Mouse (Mus musculus): ENCODE data around the gene Ptpn5. TPM values are rescaled to one million over a fixed set of nuclear protein-coding genes. Genes with fewer than 3 reads are reported as not detected.

Ptpn5 gene
- polyA plus RNA-seq, 1 experiment from 2014 or later, result 146 TPM

DNA sequence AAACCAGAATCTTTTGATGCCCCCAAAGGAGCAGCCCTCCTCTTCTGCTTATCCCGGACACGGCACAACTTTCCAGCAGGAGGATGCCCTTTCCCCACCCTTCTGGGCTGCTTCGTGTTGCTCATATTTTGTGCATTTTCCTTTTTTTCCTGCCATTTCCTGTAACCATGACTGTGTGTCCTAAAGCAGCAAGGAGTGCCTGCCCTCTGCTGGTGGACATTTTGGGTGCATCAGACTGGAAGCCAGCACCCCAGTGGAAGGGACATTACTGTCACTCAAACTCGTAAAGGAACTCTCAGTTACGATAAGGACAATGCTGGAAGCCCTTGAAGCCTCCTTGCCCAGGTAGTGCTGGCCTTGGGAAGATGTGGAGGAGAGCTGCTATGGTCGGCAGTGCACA is 52.2 kb downstream of the Ptpn5 start:
- peaks cover 69% of the 10 kb centered on the region for H3K36me3 ChIP-seq (ENCODE audit: control insufficient read depth, insufficient read depth, low read length)
- H3K4me3 ChIP-seq (replicated peaks; ENCODE audit: low read depth, low read length), result no peak overlapping the region
- H3K27me3 ChIP-seq (ENCODE audit: control insufficient read depth, insufficient read depth, low read length), result no peaks in the 10 kb centered on the region
- no peak for ATAC-seq (ENCODE audit: low FRiP score, low TSS enrichment)
- no peak overlapping the region for H3K4me2 ChIP-seq (ENCODE audit: low read length)
- DNase-seq, result peak; percentile 72
- no peaks in the 10 kb centered on the region for H3K9me3 ChIP-seq (ENCODE audit: control insufficient read depth, low read length)
- H3K9ac ChIP-seq (replicated peaks; ENCODE audit: low read length), result no peak overlapping the region
- H3K27ac ChIP-seq (replicated peaks; ENCODE audit: low read depth, low read length), result no peak overlapping the region
- 51% methylated on average over 6 of the region's 6 CpGs for WGBS
- no peaks in the 10 kb centered on the region for H3K4me1 ChIP-seq (ENCODE audit: control insufficient read depth, insufficient read depth, low read length)

DNA sequence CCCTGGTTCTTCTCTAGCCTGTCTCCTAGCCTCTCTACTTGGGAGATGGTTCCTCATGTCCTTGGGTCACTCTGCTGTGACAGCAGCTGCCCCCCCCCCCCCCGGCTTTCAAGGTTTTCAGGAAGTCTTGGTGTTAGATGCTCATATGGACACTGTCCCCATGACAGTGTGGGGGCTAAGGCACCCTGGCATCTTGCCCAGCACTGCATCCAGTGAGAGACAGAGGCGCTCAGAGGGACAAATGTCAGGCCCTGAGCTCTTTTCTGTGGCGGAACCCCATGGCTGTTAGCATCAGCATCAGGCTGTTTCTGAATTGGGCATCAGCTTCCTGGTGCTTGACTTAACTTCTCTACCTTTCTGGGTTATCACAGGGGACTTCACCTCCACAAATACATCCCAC is 52.6 kb downstream of the Ptpn5 start:
- H3K27me3 ChIP-seq (ENCODE audit: control insufficient read depth, insufficient read depth, low read length), result no peaks in the 10 kb centered on the region
- H3K36me3 ChIP-seq (ENCODE audit: control insufficient read depth, insufficient read depth, low read length), result peaks cover 64% of the 10 kb centered on the region
- ATAC-seq (ENCODE audit: low FRiP score, low TSS enrichment) (no peak), DNase-seq (no peak)
- no peaks in the 10 kb centered on the region for H3K9me3 ChIP-seq (ENCODE audit: control insufficient read depth, low read length)
- H3K27ac ChIP-seq (replicated peaks; ENCODE audit: low read depth, low read length), result no peak overlapping the region
- H3K4me2 ChIP-seq (ENCODE audit: low read length), result no peak overlapping the region
- no peak overlapping the region for H3K4me3 ChIP-seq (replicated peaks; ENCODE audit: low read depth, low read length)
- no peak overlapping the region for H3K9ac ChIP-seq (replicated peaks; ENCODE audit: low read length)
- WGBS, result 77% methylated on average over 3 of the region's 3 CpGs
- no peaks in the 10 kb centered on the region for H3K4me1 ChIP-seq (ENCODE audit: control insufficient read depth, insufficient read depth, low read length)

DNA sequence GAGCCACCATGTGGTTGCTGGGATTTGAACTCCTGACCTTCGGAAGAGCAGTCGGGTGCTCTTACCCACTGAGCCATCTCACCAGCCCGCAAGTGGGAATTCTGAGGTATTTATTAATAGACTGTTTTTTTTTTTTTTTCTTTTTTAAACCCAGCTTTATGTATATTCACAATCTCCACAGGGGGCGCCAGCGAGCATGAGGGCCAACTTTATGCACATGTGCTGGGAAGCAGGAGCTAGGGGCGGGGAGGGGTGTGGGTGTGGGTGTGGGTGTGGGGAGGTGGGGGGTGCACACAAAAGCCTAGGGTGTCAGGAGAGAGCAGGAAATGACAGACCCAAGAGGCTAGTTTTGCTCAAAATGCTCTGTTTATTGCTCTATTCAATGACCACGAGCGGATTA is 56.0 kb downstream of the Ptpn5 start:
- Histone ChIP-seq H3K27ac (replicated peaks; ENCODE audit: low read depth, low read length) (no peak overlapping the region), H3K36me3 (ENCODE audit: control insufficient read depth, insufficient read depth, low read length) (peaks cover 30% of the 10 kb centered on the region), H3K9me3 (ENCODE audit: control insufficient read depth, low read length) (no peaks in the 10 kb centered on the region), H3K9ac (replicated peaks; ENCODE audit: low read length) (no peak overlapping the region), H3K4me2 (ENCODE audit: low read length) (no peak overlapping the region), H3K4me3 (replicated peaks; ENCODE audit: low read depth, low read length) (no peak overlapping the region), H3K27me3 (ENCODE audit: control insufficient read depth, insufficient read depth, low read length) (no peaks in the 10 kb centered on the region), H3K4me1 (ENCODE audit: control insufficient read depth, insufficient read depth, low read length) (no peaks in the 10 kb centered on the region)
- ATAC-seq (ENCODE audit: low FRiP score, low TSS enrichment) (no peak), DNase-seq (peak; percentile 37)
- WGBS, result 73% methylated on average over 8 of the region's 8 CpGs

DNA sequence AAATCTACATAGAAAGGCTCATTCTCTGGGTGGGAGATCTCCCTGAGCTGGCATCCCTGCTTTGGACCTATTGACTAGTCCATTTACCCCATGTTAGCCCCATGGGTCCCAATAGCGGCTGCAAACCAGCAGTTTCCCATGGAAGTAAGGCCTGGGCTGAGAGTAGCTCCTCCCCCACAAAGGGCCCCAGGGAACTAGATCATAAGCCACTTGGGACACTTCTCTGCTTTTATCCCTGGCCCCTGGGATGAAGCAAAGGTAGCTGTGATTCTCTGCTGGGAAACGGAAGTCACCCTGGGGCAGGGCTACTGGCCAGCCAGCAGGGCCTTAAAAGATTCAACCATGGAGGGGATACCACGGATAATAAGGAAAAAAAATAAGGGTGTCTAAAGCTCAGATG is 56.8 kb downstream of the Ptpn5 start:
- no peaks in the 10 kb centered on the region for H3K4me1 ChIP-seq (ENCODE audit: control insufficient read depth, insufficient read depth, low read length)
- no peak overlapping the region for H3K4me2 ChIP-seq (ENCODE audit: low read length)
- no peaks in the 10 kb centered on the region for H3K9me3 ChIP-seq (ENCODE audit: control insufficient read depth, low read length)
- H3K27ac ChIP-seq (replicated peaks; ENCODE audit: low read depth, low read length), result no peak overlapping the region
- no peaks in the 10 kb centered on the region for H3K27me3 ChIP-seq (ENCODE audit: control insufficient read depth, insufficient read depth, low read length)
- H3K36me3 ChIP-seq (ENCODE audit: control insufficient read depth, insufficient read depth, low read length), result peaks cover 24% of the 10 kb centered on the region
- DNase-seq (no peak), ATAC-seq (ENCODE audit: low FRiP score, low TSS enrichment) (no peak)
- WGBS, result 75% methylated on average over 3 of the region's 3 CpGs
- H3K4me3 ChIP-seq (replicated peaks; ENCODE audit: low read depth, low read length), result no peak overlapping the region
- no peak overlapping the region for H3K9ac ChIP-seq (replicated peaks; ENCODE audit: low read length)

DNA sequence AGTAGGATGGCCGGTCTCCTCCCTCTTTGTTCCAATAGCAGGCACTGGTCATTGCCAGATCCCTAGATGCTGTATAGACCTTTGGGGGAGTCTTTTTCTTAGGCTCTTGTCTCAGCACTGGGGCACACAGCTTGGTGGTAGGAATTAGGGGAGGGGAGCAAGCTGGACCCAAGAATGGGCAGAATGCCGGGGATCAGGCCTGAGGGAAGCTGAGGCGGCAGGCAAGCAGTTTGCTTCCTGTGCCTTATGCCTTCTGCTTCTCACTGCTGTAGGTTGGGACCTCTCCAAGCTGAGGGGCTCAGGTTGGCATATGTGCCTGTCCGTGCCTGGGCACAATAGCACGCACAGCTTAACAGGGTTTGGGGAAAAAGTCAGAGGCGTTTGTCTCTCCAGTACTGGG is 57.3 kb downstream of the Ptpn5 start:
- H3K27ac ChIP-seq (replicated peaks; ENCODE audit: low read depth, low read length), result no peak overlapping the region
- H3K4me1 ChIP-seq (ENCODE audit: control insufficient read depth, insufficient read depth, low read length), result no peaks in the 10 kb centered on the region
- DNase-seq (no peak), ATAC-seq (ENCODE audit: low FRiP score, low TSS enrichment) (no peak)
- 90% methylated on average over 6 of the region's 6 CpGs for WGBS
- H3K4me2 ChIP-seq (ENCODE audit: low read length), result no peak overlapping the region
- H3K36me3 ChIP-seq (ENCODE audit: control insufficient read depth, insufficient read depth, low read length), result peaks cover 20% of the 10 kb centered on the region
- no peaks in the 10 kb centered on the region for H3K27me3 ChIP-seq (ENCODE audit: control insufficient read depth, insufficient read depth, low read length)
- H3K4me3 ChIP-seq (replicated peaks; ENCODE audit: low read depth, low read length), result no peak overlapping the region
- no peaks in the 10 kb centered on the region for H3K9me3 ChIP-seq (ENCODE audit: control insufficient read depth, low read length)
- H3K9ac ChIP-seq (replicated peaks; ENCODE audit: low read length), result no peak overlapping the region

DNA sequence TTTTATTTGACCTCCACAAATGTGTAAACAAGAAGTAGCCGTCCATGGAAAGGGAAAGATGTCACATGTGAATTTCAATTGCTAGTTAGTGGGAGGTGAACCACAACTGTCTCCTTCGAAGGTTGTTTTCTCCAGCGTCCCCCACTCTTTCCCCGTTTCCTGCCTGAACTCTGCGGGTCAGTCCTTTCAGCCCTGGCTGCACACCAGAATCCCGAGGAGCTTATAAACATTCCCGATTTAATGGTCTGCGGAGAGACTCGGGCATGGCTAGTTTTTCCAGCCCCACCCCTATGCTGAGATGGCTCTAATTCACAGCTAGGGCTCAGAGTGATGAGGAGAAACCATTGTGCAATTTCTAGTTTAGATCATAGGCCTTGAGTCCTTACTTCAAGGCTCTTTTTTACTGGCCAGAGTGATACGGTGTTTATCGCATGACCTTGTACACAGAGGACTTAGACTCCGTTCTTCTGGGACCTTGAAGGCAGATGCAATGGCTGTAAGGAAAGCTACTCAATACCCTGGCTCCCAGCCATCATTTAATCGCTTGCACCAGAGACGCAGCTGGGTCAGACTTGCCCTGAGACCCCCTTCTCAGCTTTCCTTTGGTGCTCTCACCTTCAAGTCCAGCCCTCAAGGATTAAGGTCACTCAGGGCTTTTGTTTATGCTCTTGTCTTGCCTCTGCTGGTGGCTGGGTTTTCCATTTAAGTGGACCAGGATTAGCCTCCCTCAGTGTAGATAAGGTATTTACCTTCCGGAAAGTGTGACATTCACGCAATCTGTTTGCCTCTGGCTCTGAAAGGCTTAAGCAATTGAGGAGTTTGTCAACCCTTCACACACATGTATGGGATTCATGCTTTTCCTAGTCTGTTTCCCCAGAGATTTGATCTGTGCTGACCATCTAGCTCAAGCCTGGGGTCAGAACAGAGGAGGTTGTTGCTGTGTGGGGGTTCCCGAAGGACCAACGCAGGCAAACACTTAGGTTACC is 59.7 kb downstream of the Ptpn5 start:
- no peak for ATAC-seq (ENCODE audit: low FRiP score, low TSS enrichment)
- Histone ChIP-seq H3K4me1 (ENCODE audit: control insufficient read depth, insufficient read depth, low read length) (no peaks in the 10 kb centered on the region), H3K4me2 (ENCODE audit: low read length) (no peak overlapping the region), H3K9me3 (ENCODE audit: control insufficient read depth, low read length) (no peaks in the 10 kb centered on the region), H3K4me3 (replicated peaks; ENCODE audit: low read depth, low read length) (no peak overlapping the region), H3K36me3 (ENCODE audit: control insufficient read depth, insufficient read depth, low read length) (peaks cover 8% of the 10 kb centered on the region), H3K9ac (replicated peaks; ENCODE audit: low read length) (no peak overlapping the region), H3K27ac (replicated peaks; ENCODE audit: low read depth, low read length) (no peak overlapping the region), H3K27me3 (ENCODE audit: control insufficient read depth, insufficient read depth, low read length) (no peaks in the 10 kb centered on the region)
- peak; percentile 7 for DNase-seq
- WGBS, result 52% methylated on average over 18 of the region's 18 CpGs

DNA sequence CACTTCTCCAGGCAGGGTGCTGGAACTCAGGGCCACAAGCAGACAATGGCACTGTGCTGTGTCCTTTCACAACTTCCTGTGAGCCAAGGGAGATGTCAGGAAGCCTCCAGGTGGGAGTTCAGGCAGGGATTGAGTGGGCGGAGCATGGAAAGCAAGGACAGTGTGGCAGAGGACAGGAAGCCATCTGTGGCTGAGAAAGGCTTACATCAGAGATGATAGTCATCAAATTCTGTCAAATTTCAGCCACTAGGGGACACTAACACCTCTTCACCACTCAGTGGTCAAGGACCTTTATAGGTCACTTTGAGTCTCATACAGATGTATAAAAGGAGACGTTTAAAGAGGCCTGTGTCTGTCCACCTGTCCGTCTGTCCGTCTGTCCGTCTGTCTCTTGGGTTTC is 60.9 kb downstream of the Ptpn5 start:
- Histone ChIP-seq H3K9me3 (ENCODE audit: control insufficient read depth, low read length) (no peaks in the 10 kb centered on the region), H3K4me3 (replicated peaks; ENCODE audit: low read depth, low read length) (no peak overlapping the region), H3K36me3 (ENCODE audit: control insufficient read depth, insufficient read depth, low read length) (no peaks in the 10 kb centered on the region), H3K27ac (replicated peaks; ENCODE audit: low read depth, low read length) (no peak overlapping the region), H3K9ac (replicated peaks; ENCODE audit: low read length) (no peak overlapping the region), H3K4me1 (ENCODE audit: control insufficient read depth, insufficient read depth, low read length) (no peaks in the 10 kb centered on the region), H3K4me2 (ENCODE audit: low read length) (no peak overlapping the region), H3K27me3 (ENCODE audit: control insufficient read depth, insufficient read depth, low read length) (no peaks in the 10 kb centered on the region)
- ATAC-seq (ENCODE audit: low FRiP score, low TSS enrichment) (no peak), DNase-seq (no peak)
- WGBS, result 82% methylated on average over 5 of the region's 5 CpGs

DNA sequence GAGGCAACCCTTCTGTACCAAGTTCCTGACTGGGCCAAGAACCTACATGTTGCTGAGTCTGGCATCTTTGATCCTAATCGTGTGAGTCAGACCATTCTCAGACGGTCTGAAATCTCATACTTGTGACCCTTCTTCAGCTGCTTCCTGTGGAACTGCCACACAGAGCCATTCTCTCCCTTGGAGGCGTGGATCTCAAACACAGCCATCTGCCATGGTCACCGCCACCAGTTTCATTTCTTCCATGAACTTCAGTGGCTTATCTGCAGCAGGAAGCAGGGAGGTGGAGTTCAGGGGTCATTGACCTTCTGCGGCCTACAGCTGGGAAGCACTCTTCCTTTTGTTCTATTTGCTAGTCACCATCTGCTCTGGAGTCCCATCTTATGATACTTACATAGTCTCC is 65.6 kb downstream of the Ptpn5 start:
- no peak overlapping the region for H3K27ac ChIP-seq (replicated peaks; ENCODE audit: low read depth, low read length)
- ATAC-seq (ENCODE audit: low FRiP score, low TSS enrichment) (no peak), DNase-seq (no peak)
- 76% methylated on average over 5 of the region's 5 CpGs for WGBS
- H3K9me3 ChIP-seq (ENCODE audit: control insufficient read depth, low read length), result no peaks in the 10 kb centered on the region
- H3K4me3 ChIP-seq (replicated peaks; ENCODE audit: low read depth, low read length), result no peak overlapping the region
- no peaks in the 10 kb centered on the region for H3K36me3 ChIP-seq (ENCODE audit: control insufficient read depth, insufficient read depth, low read length)
- H3K4me2 ChIP-seq (ENCODE audit: low read length), result no peak overlapping the region
- no peaks in the 10 kb centered on the region for H3K4me1 ChIP-seq (ENCODE audit: control insufficient read depth, insufficient read depth, low read length)
- H3K9ac ChIP-seq (replicated peaks; ENCODE audit: low read length), result no peak overlapping the region
- no peaks in the 10 kb centered on the region for H3K27me3 ChIP-seq (ENCODE audit: control insufficient read depth, insufficient read depth, low read length)

DNA sequence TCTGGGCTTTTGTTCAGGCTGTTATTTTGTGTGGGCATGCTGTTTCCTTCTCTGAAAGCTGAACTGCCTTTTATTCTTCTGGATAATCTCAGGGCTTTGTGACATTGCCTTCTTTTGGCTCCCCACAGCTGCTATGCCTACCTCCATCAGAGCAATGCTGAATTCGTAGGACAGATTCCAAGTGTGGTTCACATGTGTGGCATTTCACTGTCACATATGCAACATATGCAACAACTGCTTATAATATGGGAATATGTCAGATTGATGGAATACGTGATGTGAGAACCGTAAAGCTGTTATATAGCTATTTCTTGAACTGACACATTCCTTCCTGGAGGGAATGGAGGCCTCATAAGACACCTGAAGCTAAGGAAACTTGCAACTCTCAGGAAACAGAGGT is 66.5 kb downstream of the Ptpn5 start:
- no peak overlapping the region for H3K9ac ChIP-seq (replicated peaks; ENCODE audit: low read length)
- ATAC-seq (ENCODE audit: low FRiP score, low TSS enrichment), result no peak
- H3K9me3 ChIP-seq (ENCODE audit: control insufficient read depth, low read length), result no peaks in the 10 kb centered on the region
- H3K27ac ChIP-seq (replicated peaks; ENCODE audit: low read depth, low read length), result no peak overlapping the region
- no peak overlapping the region for H3K4me2 ChIP-seq (ENCODE audit: low read length)
- H3K4me3 ChIP-seq (replicated peaks; ENCODE audit: low read depth, low read length), result no peak overlapping the region
- H3K36me3 ChIP-seq (ENCODE audit: control insufficient read depth, insufficient read depth, low read length), result no peaks in the 10 kb centered on the region
- no peaks in the 10 kb centered on the region for H3K4me1 ChIP-seq (ENCODE audit: control insufficient read depth, insufficient read depth, low read length)
- 78% methylated on average over 3 of the region's 3 CpGs for WGBS
- no peak for DNase-seq
- no peaks in the 10 kb centered on the region for H3K27me3 ChIP-seq (ENCODE audit: control insufficient read depth, insufficient read depth, low read length)

Measured in midbrain, embryonic 14.5 days (tissue).